Mouse (Mus musculus) cerebellum, postnatal 25 days (tissue): ENCODE measurements around the gene Stpg2.
"Not testable (repeated sequence)": the region's sequence is repeated elsewhere in the genome, so short reads cannot be mapped to it uniquely, and the experiment has no call there.

Experiments
- DNase-seq, 2 experiments: peaks; one replicate each; pipeline ENCODE4 v3.0.0; 2021; ENCODE audit warnings: mixed read lengths in 2 of 2

Stpg2 gene

DNA sequence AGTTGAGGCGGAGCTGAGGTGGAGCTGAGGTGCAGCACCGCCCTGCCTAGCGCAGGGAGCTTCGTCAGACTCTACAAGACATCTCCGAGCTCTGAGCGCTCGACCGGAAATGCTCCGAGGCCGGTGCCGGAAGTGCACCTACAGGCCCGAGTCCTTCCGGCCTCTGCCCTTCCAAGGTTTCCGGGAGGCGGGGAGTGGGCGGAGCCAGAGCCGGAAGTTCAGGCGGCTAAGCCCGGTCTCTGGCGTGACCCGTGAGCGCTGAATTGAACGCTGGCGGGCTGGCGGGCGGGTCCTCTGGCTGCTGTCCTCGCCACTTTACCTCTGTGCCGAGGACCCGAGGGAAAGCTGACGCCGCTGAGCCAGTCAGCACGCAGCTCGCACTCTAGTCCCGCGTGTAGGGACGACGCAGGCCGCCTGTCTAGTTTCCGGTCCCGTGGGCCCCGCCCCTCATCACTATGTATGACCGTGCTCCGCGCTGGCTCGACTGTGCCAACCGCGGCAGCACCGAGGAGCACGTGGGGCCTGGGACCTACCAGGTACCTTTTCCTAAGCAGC lies at the start of gene Stpg2:
TSS of gene Stpg2 (plus strand) at position 251 of the 555 bp plus-strand sequence.
- DNase-seq = peak; percentile 96 to 97

- DNase-seq = no peak
Measured at GRCm38 (mm10) chr3:139162146-139162545, 43.3 kb upstream of the Stpg2 start.

DNA sequence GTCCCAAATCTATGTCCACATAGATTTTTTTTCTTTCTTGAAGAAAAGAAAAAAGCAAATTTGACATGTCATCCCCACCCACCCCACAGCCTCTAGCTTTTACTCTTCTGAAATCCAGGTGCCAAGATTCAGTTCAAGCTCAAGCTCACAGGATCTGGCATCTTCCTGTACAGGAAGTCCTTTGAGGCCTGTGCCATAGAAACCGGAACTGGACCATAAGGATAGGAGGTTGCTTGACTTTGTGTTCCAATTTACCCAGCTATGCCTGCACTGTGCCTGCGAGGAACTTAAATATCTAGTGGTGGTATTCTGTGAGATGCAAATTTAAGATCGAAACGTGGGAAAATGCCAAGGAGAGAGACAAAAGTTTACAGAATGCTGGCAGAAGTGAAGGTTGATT lies 42.8 kb upstream of the Stpg2 start:
- DNase-seq = no peak

GRCm38 (mm10) chr3:139168510-139169269 lies 36.8 kb upstream of the Stpg2 start:
- DNase-seq = no peak

DNA sequence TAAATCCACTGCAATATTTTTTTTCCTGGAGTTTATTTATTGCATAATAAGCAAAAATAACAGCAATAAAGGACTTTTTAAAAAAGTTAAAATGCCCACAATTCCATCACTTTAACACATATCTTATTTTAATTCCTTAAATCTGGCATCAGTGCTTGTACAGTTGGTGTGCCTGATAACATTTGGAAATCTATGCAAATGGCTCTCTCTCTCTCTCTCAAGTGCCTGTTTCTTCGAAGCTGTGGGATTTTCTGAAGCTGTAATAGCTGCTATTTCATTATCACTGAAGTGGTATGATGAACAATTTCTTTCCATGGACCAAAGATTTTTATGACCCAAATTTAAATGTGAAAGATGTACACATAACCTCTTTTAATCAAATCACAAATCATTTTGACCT lies 35.8 kb upstream of the Stpg2 start:
- no peak for DNase-seq

DNA sequence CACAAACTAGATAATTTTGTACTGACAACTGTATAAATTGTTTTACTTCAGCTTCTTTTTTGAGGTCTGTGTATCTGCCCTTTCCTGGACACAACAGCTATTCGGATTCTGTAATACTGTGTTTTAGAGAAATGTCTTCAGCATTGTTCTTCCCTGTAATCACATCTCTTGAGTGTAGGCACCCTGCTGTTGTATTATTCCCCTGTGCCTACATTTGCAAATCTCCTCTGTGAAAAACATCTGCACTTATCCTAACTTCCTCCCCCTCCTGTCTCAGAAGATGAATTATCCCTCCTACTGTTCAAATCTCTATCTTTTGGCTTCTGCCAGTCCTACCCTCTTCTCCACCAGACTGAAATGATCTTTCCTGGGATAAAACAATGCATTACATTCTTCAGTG lies 28.6 kb upstream of the Stpg2 start:
- no peak for DNase-seq

- no peak for DNase-seq
Measured at GRCm38 (mm10) chr3:139191541-139191940, 14.0 kb upstream of the Stpg2 start.

GRCm38 (mm10) chr3:139193917-139194316 lies 11.6 kb upstream of the Stpg2 start:
- DNase-seq = no peak

GRCm38 (mm10) chr3:139198412-139198811 lies 7.1 kb upstream of the Stpg2 start:
- no peak for DNase-seq

DNA sequence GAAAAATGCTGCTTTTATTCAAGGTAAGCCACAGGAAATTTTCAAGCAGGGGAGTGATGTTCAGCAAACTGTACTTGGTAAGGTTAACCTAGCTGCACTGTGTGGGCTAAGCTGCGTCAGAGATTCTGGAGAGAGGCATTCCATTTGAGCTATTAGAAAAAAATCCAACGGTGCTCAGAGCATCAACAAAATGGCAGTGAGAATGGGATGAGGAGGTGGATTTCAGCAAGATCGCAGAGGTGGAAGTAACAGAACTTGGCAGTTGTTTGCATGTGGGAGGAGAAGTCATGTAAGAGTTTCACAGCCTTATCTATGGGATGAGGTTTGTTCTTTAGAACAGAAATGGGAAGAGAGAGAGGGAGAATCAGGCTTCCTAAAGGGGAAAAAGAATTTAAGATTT lies 5.2 kb upstream of the Stpg2 start:
- no peak for DNase-seq

DNA sequence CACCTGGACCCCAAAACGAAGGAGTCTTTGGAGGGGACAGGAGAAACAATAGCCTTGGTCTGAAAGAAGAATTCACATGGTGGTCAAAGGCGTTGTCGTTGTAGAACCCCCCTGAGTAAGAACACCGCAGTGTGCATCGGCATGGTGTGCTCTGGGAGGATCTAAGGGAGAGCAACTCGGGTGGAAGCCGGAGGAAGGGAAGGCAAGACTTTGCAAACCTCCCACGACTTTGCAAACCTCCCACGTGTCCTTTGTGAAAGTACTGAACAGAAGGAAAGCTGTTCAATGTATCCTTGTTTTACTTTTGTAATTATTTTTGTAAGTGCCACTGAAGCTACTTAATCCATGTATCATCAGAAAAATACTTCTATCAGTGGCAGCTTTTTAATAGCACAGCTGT lies 11.5 kb downstream of the Stpg2 start:
- DNase-seq = no peak

- DNase-seq = no peak
Measured at GRCm38 (mm10) chr3:139225123-139225522, 19.6 kb downstream of the Stpg2 start.

DNA sequence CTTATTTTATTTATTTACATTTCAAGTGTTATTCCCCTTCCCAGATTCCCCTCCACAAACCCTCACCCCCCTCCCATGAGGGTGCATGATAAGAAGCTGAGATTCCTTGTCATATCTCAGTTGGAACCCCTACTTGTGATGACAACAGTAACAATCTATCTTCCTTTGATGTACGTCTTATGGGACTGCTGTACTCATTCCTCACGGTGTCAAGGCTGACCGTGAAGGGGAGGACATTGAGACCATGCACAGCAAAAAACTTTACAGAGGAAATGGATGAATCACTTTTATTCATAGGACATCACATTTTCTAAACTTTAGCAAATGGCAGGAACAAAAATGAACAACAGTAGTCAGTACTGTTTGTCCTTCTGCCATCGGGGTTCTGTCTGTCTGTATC lies 21.3 kb downstream of the Stpg2 start:
- no peak for DNase-seq

- DNase-seq = no peak
Measured at GRCm38 (mm10) chr3:139245219-139245618, 39.7 kb downstream of the Stpg2 start.

DNA sequence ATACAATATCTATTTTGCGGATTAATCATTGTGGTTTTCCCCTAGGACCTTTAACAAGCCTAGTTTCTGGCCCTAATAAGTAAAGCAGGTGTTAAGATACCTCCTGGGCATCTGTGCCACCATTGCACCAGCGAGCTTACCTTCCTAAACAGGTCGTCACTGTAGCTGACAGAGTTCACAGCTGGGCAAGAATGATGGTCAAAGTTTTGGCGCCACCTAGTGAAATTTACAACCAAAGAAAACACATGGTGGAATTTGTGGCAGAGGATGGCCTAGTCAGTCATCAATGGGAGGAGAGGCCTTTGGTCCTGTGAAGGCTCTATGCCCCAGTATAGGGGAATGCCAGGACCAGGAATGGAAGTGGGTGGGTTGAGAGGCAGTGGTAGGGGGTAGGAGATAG lies 41.0 kb downstream of the Stpg2 start:
- no peak for DNase-seq

GRCm38 (mm10) chr3:139262359-139262758 lies 56.9 kb downstream of the Stpg2 start:
- DNase-seq = not testable (repeated sequence)

GRCm38 (mm10) chr3:139297909-139298308 lies 92.4 kb downstream of the Stpg2 start:
- DNase-seq = peak in 1 of 2 experiments; percentile 8

DNA sequence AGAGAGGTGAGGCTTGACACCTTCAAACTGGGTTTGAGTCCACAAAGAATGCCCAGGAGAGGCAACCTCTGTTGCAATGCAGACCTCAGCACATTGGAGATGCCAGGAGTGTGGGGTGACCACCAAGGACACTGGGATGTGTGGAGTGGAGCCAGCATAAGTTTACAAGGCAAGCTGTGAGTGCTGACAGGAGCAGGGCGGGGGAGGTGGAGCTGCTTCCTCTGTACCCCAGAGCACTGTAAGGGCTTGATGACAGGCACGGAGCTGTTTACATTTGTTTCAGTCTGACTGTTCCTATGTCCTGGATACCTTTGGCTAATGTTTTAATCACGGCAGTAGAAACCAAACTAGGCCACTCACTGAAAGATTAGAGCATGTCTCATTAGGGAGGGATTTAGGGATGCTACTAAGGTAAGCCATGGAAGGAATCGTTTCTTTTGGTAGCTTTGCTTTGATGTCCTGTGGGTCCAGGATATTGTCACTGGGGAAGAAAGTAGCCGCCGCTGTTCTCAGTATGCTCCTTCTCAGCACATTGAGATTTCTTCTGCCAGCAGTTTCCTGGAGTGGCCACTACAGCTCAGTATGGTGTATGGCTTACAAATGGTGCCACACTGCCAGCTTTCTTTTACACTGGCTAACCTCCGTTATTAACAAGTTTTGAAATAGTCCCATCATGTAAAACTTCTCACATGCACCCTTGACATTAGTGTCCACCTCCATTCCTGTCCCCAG lies 102.8 kb downstream of the Stpg2 start:
- no peak for DNase-seq

GRCm38 (mm10) chr3:139311721-139312120 lies 106.2 kb downstream of the Stpg2 start:
- DNase-seq = no peak

GRCm38 (mm10) chr3:139380494-139380893 lies 175.0 kb downstream of the Stpg2 start:
- DNase-seq = no peak

DNA sequence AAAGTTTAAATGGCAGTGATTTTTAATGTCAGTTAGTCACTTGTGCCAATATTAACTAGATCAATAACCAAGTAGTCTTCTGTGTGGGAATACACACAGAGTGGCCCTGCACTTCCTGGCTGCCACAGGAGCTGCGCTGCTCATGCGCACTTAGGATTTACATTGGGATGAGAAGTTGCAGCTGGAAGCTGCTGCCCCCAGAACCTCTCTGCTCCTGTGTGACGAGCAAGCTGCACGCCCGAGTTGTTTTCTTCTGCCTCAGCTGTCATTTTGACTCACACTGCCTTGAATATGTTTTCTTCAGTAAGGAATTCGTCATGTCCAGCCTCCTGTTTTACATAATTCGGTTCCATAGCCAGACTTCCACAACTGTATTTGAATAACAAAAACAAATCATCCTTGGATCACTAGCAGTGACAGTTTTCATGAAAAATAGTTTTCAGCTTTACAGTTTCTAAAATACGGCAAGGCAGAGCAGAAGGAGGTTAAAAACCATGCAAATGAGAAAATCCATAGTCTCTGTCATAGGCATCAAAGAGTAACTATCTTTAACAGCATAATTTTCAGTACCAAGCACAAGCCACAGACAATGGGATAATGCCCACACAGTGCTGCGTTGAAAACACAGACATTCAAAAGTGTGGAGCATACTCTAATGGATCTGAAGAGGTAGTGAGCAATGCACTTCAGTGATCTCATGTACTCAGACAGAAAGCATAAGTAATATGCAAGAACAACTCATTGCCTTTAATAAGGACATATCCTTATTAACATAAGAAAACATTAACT lies 191.8 kb downstream of the Stpg2 start:
- no peak for DNase-seq

GRCm38 (mm10) chr3:139404673-139405072 lies 199.2 kb downstream of the Stpg2 start:
- no peak for DNase-seq

DNA sequence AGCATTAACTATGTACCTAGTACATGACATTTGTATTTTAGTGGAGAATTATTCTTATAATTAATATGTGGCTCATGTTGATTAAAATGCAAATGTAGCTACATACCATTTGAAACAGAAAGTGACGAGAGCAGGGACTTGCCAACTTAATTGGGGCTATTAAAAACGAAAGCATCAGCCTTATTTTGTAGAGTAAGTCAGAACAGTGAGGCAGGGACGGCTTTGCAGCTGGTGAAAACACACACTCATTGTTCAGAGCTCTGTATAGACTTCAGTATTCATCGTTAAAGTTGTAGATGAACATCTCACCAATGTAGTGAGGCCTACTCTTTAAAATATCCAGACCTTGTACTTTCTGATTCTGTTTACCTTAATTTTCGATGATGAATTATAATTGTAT lies 213.6 kb downstream of the Stpg2 start:
- no peak for DNase-seq
